Mouse (Mus musculus): Measurements from ENCODE around the gene Olfr78. TPM values are rescaled to one million over a fixed set of nuclear protein-coding genes. Genes with fewer than 3 reads are reported as not detected.

Gene Olfr78
- polyA plus RNA-seq (2014; fragmentation: Nextera tagmentation; extraction: Ambion mirVana), result 0.31 and 0.39 TPM in 2 replicates

DNA sequence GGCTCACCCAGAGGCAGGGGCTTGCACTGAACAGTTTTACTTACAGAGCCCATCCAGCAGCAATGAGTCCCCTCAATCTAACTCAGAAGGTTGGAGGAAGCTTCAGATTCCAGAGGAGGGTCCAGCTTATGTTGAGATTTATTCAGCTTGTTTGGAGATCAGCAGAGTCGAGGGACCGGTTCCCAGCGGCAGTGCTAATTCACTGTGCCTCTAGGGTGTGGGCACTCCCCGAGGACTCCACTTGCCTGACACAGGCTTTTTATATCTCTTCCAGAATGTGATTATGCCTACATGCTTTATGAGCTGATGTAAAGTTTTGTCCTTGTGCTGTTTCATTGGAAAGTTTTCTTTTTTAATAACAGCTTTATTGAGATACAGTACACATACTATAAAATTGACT lies at the start of gene Olfr78, which contains the start of gene Olfr560:
Olfr78 (minus strand) TSS at position 206 of the 400 bp plus-strand sequence.
Olfr560 (minus strand) TSS at position 101 of the 400 bp plus-strand sequence.
- H3K27me3 ChIP-seq (replicated peaks; ENCODE audit: control insufficient read depth, insufficient read depth, low read length), result no peaks in the 10 kb centered on the region

DNA sequence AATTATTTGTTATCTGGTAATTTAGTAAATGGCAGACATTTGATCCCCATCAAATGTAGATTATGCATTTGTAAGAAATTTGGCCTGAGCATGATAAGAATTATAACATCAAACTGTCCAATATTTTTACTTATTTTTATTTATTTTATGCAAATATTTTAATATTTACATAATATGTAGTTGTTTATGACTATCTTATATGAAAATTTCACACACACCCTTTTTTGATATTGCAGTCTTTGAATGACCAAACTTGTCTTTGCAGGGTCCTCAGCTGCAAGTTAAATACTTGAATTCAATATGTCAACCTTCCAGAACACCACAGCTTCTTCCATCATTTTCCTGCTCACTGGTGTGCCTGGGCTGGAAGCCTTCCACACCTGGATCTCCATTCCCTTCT lies 43.9 kb upstream of the Olfr78 start, which contains the start of gene Olfr564:
Olfr564 (plus strand) TSS at position 301 of the 400 bp plus-strand sequence.
- H3K9me3 ChIP-seq (ENCODE audit: control insufficient read depth, low read length), result no peaks in the 10 kb centered on the region
- H3K4me1 ChIP-seq (replicated peaks; ENCODE audit: control insufficient read depth, insufficient read depth, low read length), result no peaks in the 10 kb centered on the region
- ATAC-seq (replicated peaks; ENCODE audit: low FRiP score, low TSS enrichment, low read depth), result no peak
- H3K36me3 ChIP-seq (ENCODE audit: control insufficient read depth, insufficient read depth, low read length), result no peaks in the 10 kb centered on the region
- no peak within 1 kb of the TSS for H3K9ac ChIP-seq (ENCODE audit: low read length)
- no peak within 1 kb of the TSS for H3K27ac ChIP-seq (ENCODE audit: low read depth)
- H3K4me3 ChIP-seq (ENCODE audit: low read depth, low read length), result no peak within 1 kb of the TSS
- no peak for DNase-seq (ENCODE audit: low spot score)
- no peak within 1 kb of the TSS for H3K4me2 ChIP-seq (ENCODE audit: low read length)
- no peaks in the 10 kb centered on the region for H3K27me3 ChIP-seq (replicated peaks; ENCODE audit: control insufficient read depth, insufficient read depth, low read length)

More for the DNA sequence above, at the start of gene Olfr78, which contains the start of gene Olfr560:
- Histone ChIP-seq H3K4me3 (ENCODE audit: low read depth, low read length) (no peak within 1 kb of the TSS), H3K9ac (ENCODE audit: low read length) (no peak within 1 kb of the TSS), H3K36me3 (ENCODE audit: control insufficient read depth, insufficient read depth, low read length) (no peaks in the 10 kb centered on the region), H3K4me1 (replicated peaks; ENCODE audit: control insufficient read depth, insufficient read depth, low read length) (no peaks in the 10 kb centered on the region), H3K9me3 (ENCODE audit: control insufficient read depth, low read length) (no peaks in the 10 kb centered on the region), H3K27ac (ENCODE audit: low read depth) (no peak within 1 kb of the TSS), H3K4me2 (ENCODE audit: low read length) (no peak within 1 kb of the TSS)
- no peak for ATAC-seq (replicated peaks; ENCODE audit: low FRiP score, low TSS enrichment, low read depth)
- DNase-seq (ENCODE audit: low spot score), result no peak
- 58% methylated on average over 4 of the region's 4 CpGs for WGBS

DNA sequence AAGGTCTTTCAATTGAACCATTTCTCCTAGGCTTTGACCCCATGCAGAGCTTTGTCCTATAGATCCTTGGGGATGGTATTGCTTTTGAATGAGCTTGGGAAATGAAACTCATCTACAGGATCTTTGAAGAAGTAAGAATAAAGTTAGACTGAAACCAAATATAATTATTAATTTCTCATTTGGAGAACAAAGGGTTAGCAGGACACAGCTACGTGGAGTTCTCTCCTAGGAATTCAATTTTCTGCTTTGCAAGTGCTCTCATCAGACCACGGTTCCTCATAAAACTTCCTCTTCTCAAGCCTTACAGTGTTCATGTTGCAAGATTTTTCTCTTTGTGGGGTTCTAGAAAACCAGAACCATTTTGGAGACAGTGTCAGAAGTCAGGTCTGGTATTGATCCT lies 11.7 kb upstream of the Olfr78 start, which contains the start of gene Olfr561:
Olfr561 (plus strand) TSS at position 301 of the 400 bp plus-strand sequence.
- no peak for DNase-seq (ENCODE audit: low spot score)
- no peak within 1 kb of the TSS for H3K4me3 ChIP-seq (ENCODE audit: low read depth, low read length)
- whole genome bisulfite sequencing, result 73% methylated on average over 2 of the region's 2 CpGs
- no peak within 1 kb of the TSS for H3K4me2 ChIP-seq (ENCODE audit: low read length)
- H3K27me3 ChIP-seq (replicated peaks; ENCODE audit: control insufficient read depth, insufficient read depth, low read length), result no peaks in the 10 kb centered on the region
- no peaks in the 10 kb centered on the region for H3K4me1 ChIP-seq (replicated peaks; ENCODE audit: control insufficient read depth, insufficient read depth, low read length)
- H3K9me3 ChIP-seq (ENCODE audit: control insufficient read depth, low read length), result no peaks in the 10 kb centered on the region
- ATAC-seq (replicated peaks; ENCODE audit: low FRiP score, low TSS enrichment, low read depth), result no peak
- H3K36me3 ChIP-seq (ENCODE audit: control insufficient read depth, insufficient read depth, low read length), result no peaks in the 10 kb centered on the region
- H3K9ac ChIP-seq (ENCODE audit: low read length), result no peak within 1 kb of the TSS
- H3K27ac ChIP-seq (ENCODE audit: low read depth), result no peak within 1 kb of the TSS

DNA sequence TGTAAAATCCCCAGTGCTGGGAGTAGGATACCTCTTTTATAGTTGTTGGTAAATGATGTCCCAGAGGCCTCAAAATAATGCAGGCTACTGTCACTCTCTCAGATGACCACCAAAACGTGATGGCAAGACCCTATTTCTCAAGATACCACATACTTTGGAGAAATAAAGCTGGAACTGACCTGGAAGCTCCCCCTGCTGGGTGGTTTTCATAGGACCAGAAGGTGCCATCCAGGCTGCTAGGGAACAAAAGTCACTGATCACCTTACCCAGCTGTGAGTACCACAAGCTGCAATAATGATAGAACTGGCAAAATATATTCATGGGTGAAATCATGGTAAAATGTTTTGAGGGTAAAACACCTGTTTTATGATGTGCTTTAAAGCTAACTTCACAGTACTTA lies 7.2 kb downstream of the Olfr78 start:
- ATAC-seq (replicated peaks; ENCODE audit: low FRiP score, low TSS enrichment, low read depth), result no peak
- H3K27me3 ChIP-seq (replicated peaks; ENCODE audit: control insufficient read depth, insufficient read depth, low read length), result no peaks in the 10 kb centered on the region
- no peaks in the 10 kb centered on the region for H3K36me3 ChIP-seq (ENCODE audit: control insufficient read depth, insufficient read depth, low read length)
- H3K9me3 ChIP-seq (ENCODE audit: control insufficient read depth, low read length), result no peaks in the 10 kb centered on the region
- H3K4me2 ChIP-seq (ENCODE audit: low read length), result no peak overlapping the region
- WGBS, result 10% methylated on average over 1 of the region's 1 CpGs
- H3K4me3 ChIP-seq (ENCODE audit: low read depth, low read length), result no peak overlapping the region
- no peaks in the 10 kb centered on the region for H3K4me1 ChIP-seq (replicated peaks; ENCODE audit: control insufficient read depth, insufficient read depth, low read length)
- no peak overlapping the region for H3K27ac ChIP-seq (ENCODE audit: low read depth)
- no peak for DNase-seq (ENCODE audit: low spot score)
- H3K9ac ChIP-seq (ENCODE audit: low read length), result no peak overlapping the region

DNA sequence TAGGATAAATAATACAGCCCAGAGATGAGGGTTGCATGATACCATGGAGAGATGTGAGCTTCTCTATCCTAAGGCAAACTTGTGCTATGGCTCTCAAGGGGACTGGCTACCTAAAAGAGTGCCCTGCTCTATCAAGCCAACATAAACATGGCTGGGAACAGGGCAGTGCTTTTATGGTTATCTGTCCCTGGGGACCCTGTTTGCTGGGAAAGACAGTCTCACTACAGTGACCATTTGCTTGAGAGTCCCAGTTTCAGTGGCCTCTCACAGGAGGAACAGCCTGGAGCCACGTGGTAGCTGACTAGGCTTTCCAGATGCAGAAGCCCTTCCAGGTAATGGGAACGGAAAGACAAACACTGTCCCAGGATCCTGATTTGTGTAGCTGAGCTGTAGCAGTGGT lies 21.6 kb downstream of the Olfr78 start:
- Histone ChIP-seq H3K4me1 (replicated peaks; ENCODE audit: control insufficient read depth, insufficient read depth, low read length) (no peaks in the 10 kb centered on the region), H3K27ac (ENCODE audit: low read depth) (no peak overlapping the region), H3K36me3 (ENCODE audit: control insufficient read depth, insufficient read depth, low read length) (no peaks in the 10 kb centered on the region), H3K4me3 (ENCODE audit: low read depth, low read length) (no peak overlapping the region), H3K27me3 (replicated peaks; ENCODE audit: control insufficient read depth, insufficient read depth, low read length) (no peaks in the 10 kb centered on the region), H3K9me3 (ENCODE audit: control insufficient read depth, low read length) (no peaks in the 10 kb centered on the region), H3K4me2 (ENCODE audit: low read length) (no peak overlapping the region), H3K9ac (ENCODE audit: low read length) (no peak overlapping the region)
- DNase-seq (ENCODE audit: low spot score), result no peak
- ATAC-seq (replicated peaks; ENCODE audit: low FRiP score, low TSS enrichment, low read depth), result no peak
- 43% methylated on average over 2 of the region's 2 CpGs for WGBS

DNA sequence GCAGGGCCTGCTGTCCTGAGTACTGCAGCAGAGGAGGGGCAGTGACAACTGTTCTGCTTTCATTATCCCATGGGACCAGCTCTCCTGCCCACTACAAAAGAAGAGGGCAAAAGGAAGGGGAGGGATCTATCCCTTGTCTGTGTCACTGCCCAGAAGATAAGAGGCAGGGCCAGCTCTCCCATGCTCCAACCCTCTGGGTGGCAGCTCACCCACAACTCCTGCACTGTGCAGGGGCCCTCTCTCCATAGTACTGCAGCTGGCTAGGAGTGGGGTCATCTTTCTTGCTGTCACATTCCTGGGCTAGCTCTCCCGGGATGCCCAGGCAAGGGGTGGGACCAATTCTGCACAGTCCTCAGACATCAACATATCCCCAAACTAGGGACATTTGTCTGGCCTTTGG lies 25.5 kb downstream of the Olfr78 start:
- Histone ChIP-seq H3K27ac (ENCODE audit: low read depth) (no peak overlapping the region), H3K27me3 (replicated peaks; ENCODE audit: control insufficient read depth, insufficient read depth, low read length) (no peaks in the 10 kb centered on the region), H3K4me1 (replicated peaks; ENCODE audit: control insufficient read depth, insufficient read depth, low read length) (no peaks in the 10 kb centered on the region), H3K4me3 (ENCODE audit: low read depth, low read length) (no peak overlapping the region), H3K36me3 (ENCODE audit: control insufficient read depth, insufficient read depth, low read length) (no peaks in the 10 kb centered on the region), H3K4me2 (ENCODE audit: low read length) (no peak overlapping the region), H3K9me3 (ENCODE audit: control insufficient read depth, low read length) (no peaks in the 10 kb centered on the region), H3K9ac (ENCODE audit: low read length) (no peak overlapping the region)
- 27% methylated on average over 1 of the region's 1 CpGs for WGBS
- no peak for ATAC-seq (replicated peaks; ENCODE audit: low FRiP score, low TSS enrichment, low read depth)
- no peak for DNase-seq (ENCODE audit: low spot score)

DNA sequence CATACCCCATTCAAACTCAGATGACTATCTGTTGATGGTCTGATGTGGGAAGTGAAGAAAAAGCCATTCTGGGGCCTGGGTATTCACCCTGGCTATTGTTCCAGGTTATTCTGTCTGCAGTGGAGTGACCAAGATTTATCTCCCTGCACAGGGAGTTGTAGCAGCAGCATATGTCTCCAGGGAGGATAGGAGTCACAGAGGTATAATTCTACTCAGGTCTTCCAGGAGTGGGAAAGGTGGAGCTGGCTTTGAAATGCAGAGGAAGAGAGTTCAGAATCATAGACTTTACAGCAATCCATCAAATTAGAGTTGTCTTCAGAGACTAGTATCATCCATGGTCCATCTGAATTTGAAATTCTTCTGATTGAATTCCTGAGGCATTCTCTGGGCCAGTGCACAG lies 31.9 kb downstream of the Olfr78 start, which contains the start of gene Olfr559:
Olfr559 (minus strand) TSS at position 101 of the 400 bp plus-strand sequence.
- no peak within 1 kb of the TSS for H3K27ac ChIP-seq (ENCODE audit: low read depth)
- no peak for DNase-seq (ENCODE audit: low spot score)
- no peak within 1 kb of the TSS for H3K4me2 ChIP-seq (ENCODE audit: low read length)
- H3K27me3 ChIP-seq (replicated peaks; ENCODE audit: control insufficient read depth, insufficient read depth, low read length), result no peaks in the 10 kb centered on the region
- no peak within 1 kb of the TSS for H3K4me3 ChIP-seq (ENCODE audit: low read depth, low read length)
- H3K9ac ChIP-seq (ENCODE audit: low read length), result no peak within 1 kb of the TSS
- H3K4me1 ChIP-seq (replicated peaks; ENCODE audit: control insufficient read depth, insufficient read depth, low read length), result no peaks in the 10 kb centered on the region
- H3K36me3 ChIP-seq (ENCODE audit: control insufficient read depth, insufficient read depth, low read length), result no peaks in the 10 kb centered on the region
- H3K9me3 ChIP-seq (ENCODE audit: control insufficient read depth, low read length), result no peaks in the 10 kb centered on the region
- no peak for ATAC-seq (replicated peaks; ENCODE audit: low FRiP score, low TSS enrichment, low read depth)

DNA sequence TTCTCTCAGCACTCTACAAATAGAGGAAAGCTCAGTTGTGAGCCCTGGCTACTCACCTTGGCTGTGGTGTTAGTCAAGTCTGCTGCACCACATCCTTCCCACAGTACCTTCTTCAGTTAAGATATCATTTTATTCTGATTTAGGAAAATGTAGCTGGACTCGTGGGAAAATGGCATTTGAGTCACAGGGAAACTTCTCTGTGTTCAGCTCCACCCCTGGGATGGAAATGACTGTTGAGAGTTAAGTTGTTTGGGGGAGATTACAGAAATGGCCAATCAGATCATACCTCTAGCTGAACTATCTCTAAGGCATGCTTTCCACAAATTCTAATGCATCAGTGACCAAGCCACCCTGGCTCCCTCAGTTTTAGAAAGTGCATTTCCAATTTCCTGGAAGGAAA lies 40.3 kb downstream of the Olfr78 start, which contains the start of gene Olfr33:
Olfr33 (minus strand) TSS at position 101 of the 400 bp plus-strand sequence.
- no peaks in the 10 kb centered on the region for H3K36me3 ChIP-seq (ENCODE audit: control insufficient read depth, insufficient read depth, low read length)
- H3K9ac ChIP-seq (ENCODE audit: low read length), result no peak within 1 kb of the TSS
- ATAC-seq (replicated peaks; ENCODE audit: low FRiP score, low TSS enrichment, low read depth) (no peak), DNase-seq (ENCODE audit: low spot score) (no peak)
- 50% methylated on average over 1 of the region's 1 CpGs for WGBS
- no peaks in the 10 kb centered on the region for H3K9me3 ChIP-seq (ENCODE audit: control insufficient read depth, low read length)
- H3K27ac ChIP-seq (ENCODE audit: low read depth), result no peak within 1 kb of the TSS
- no peaks in the 10 kb centered on the region for H3K27me3 ChIP-seq (replicated peaks; ENCODE audit: control insufficient read depth, insufficient read depth, low read length)
- no peak within 1 kb of the TSS for H3K4me3 ChIP-seq (ENCODE audit: low read depth, low read length)
- H3K4me2 ChIP-seq (ENCODE audit: low read length), result no peak within 1 kb of the TSS
- no peaks in the 10 kb centered on the region for H3K4me1 ChIP-seq (replicated peaks; ENCODE audit: control insufficient read depth, insufficient read depth, low read length)

DNA sequence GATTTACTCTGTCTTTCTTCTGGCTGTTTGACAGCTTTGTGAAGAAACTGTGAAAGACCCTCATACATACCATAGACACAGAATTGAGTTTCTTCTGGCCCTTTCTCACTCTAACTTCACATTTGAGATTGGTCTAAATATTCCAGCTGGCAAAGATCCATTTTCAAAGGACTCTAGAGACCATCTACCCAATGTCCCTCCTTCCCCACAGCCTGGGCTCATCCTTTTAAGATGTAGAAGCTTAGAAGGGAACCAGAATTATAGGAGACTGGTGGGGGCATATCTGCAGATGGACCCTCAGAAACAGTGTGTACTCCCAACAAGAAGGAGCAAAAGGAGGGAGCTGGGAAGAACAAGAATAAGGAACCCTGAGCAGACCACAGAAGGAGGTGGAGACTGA lies 57.4 kb downstream of the Olfr78 start, which contains the start of gene Olfr558:
Olfr558 (plus strand) TSS at position 301 of the 400 bp plus-strand sequence.
- Histone ChIP-seq H3K27me3 (replicated peaks; ENCODE audit: control insufficient read depth, insufficient read depth, low read length) (no peaks in the 10 kb centered on the region), H3K4me1 (replicated peaks; ENCODE audit: control insufficient read depth, insufficient read depth, low read length) (no peaks in the 10 kb centered on the region), H3K4me3 (ENCODE audit: low read depth, low read length) (no peak within 1 kb of the TSS), H3K9me3 (ENCODE audit: control insufficient read depth, low read length) (no peaks in the 10 kb centered on the region), H3K36me3 (ENCODE audit: control insufficient read depth, insufficient read depth, low read length) (no peaks in the 10 kb centered on the region), H3K4me2 (ENCODE audit: low read length) (no peak within 1 kb of the TSS), H3K27ac (ENCODE audit: low read depth) (no peak within 1 kb of the TSS), H3K9ac (ENCODE audit: low read length) (no peak within 1 kb of the TSS)
- ATAC-seq (replicated peaks; ENCODE audit: low FRiP score, low TSS enrichment, low read depth) (no peak), DNase-seq (ENCODE audit: low spot score) (no peak)
